Comparison of ENCODE assay signal across 24 mouse cellular contexts in genomic region chr15:80586296-80586695, GRCm38 (mm10). TPM values are rescaled to one million over a fixed set of nuclear protein-coding genes. Genes with fewer than 3 reads are reported as not detected.
"Had no signal": no experiment of that assay in that cellular context is flagged by ENCODE, and none has a peak within 500 bp of the region (broad histone marks: within the 10 kb centered on the region; RNA-seq: fewer than 3 reads in every experiment).

No protein-coding gene starts in this region.

- H3K36me3 ChIP-seq: liver, embryonic 13.5 days; neural tube, embryonic 13.5 days had no signal

- DNase-seq: layer of hippocampus, postnatal 36 days; liver, embryonic 13.5 days; lung, adult 2 months; midbrain, embryonic 14.5 days; retina, postnatal 1 day; right cerebral cortex, postnatal 25 days; thymus, adult 18-20 months; thymus, postnatal 4 days had no signal

- H3K4me3 ChIP-seq: layer of hippocampus, adult 2 months; left cerebral cortex, adult 2 months; liver, embryonic 13.5 days; myocyte; neural tube, embryonic 13.5 days had no signal

- H3K9ac ChIP-seq: liver, embryonic 13.5 days; neural tube, embryonic 13.5 days had no signal

- H3K9me3 ChIP-seq: liver, embryonic 13.5 days; neural tube, embryonic 13.5 days had no signal

- ATAC-seq: intestine, postnatal 0 days had no signal

- H3K27ac ChIP-seq: kidney, postnatal 0 days; layer of hippocampus, adult 2 months; left cerebral cortex, adult 2 months; liver, embryonic 13.5 days; macrophage; neural tube, embryonic 13.5 days had no signal

- H3K27me3 ChIP-seq: neural tube, embryonic 13.5 days had no signal

- H3K4me2 ChIP-seq: liver, embryonic 13.5 days; neural tube, embryonic 13.5 days had no signal

RNA-seq across cellular contexts. Expression of gene Grap2, which starts 13.9 kb away (rescaled TPM):
- polyA plus RNA-seq: myocyte had no signal

RNA-seq across cellular contexts. Expression of gene Enthd1, which starts 21.3 kb away (rescaled TPM):
- polyA plus RNA-seq: intestine, embryonic 14.5 days; intestine, postnatal 0 days; kidney, adult 2 months; kidney, embryonic 14.5 days; kidney, postnatal 0 days; large intestine, adult 2 months; limb, embryonic 11.5 days; liver, adult 2 months; liver, embryonic 13.5 days; liver, embryonic 16.5 days; lung, adult 2 months; lung, embryonic 16.5 days; macrophage; midbrain, embryonic 14.5 days; myocyte; neural tube, embryonic 13.5 days; stomach, embryonic 16.5 days had no signal
